Comparison of ENCODE assay signal across 11 mouse cellular contexts in genomic region chr10:96075880-96076279, GRCm38 (mm10).
DNase-seq lines count a peak whose midpoint lies in the region; TF ChIP-seq lines count a peak whose summit lies in the region.
"Had no signal": no experiment of that assay in that cellular context is flagged by ENCODE, and none has a peak within 500 bp of the region (broad histone marks: within the 10 kb centered on the region; RNA-seq: fewer than 3 reads in every experiment).

No protein-coding gene starts in this region.

- peak overlapping the region; percentile 60 for H3K4me2 ChIP-seq in myocyte (ENCODE audit: low read depth)
- H3K4me2 ChIP-seq: liver, embryonic 12.5 days had no signal

- H3K36me3 ChIP-seq in myocyte (ENCODE audit: control insufficient read depth, insufficient read depth), result no peaks in the 10 kb centered on the region
- H3K36me3 ChIP-seq: liver, embryonic 12.5 days had no signal

- DNase-seq in embryo, embryonic 10 days (ENCODE audit: low spot score), result peak; percentile 7
- no peak for DNase-seq in embryo, embryonic 9.5 days (ENCODE audit: extremely low spot score)
- peak; percentile 24 for DNase-seq in left cerebral cortex, postnatal 4 days
- DNase-seq in left cerebral cortex, postnatal 36 days (ENCODE audit: low spot score in 2 of 2), result no peak
- DNase-seq in heart, postnatal 14 days, result peak; percentile 5 to 29
- DNase-seq in cerebellum, adult 8-10 months, result no peak
- no peak for DNase-seq in urinary bladder, adult 18-20 months (ENCODE audit: low spot score in 2 of 2)
- DNase-seq: kidney, adult 11 months; spleen, adult 18-20 months had no signal

- H3K27me3 ChIP-seq in myocyte (ENCODE audit: control insufficient read depth, insufficient read depth, insufficient read length), result no peaks in the 10 kb centered on the region
- H3K27me3 ChIP-seq: liver, embryonic 12.5 days had no signal

- H3K4me3 ChIP-seq in myocyte, result no peak overlapping the region
- H3K4me3 ChIP-seq: liver, embryonic 12.5 days had no signal

- H3ac ChIP-seq in myocyte (ENCODE audit: control insufficient read depth, insufficient read length), result no peak overlapping the region

- no peaks in the 10 kb centered on the region for H3K79me2 ChIP-seq in myocyte (ENCODE audit: control insufficient read depth, insufficient read depth)

- intact Hi-C loops in left cerebral cortex, postnatal 4 days (cut with DNase I), result no loop called here
- intact Hi-C loops in left cerebral cortex, postnatal 36 days (cut with DNase I), result no loop called here
- intact Hi-C loops in heart, postnatal 14 days (cut with DNase I), result no loop called here

- TF ChIP-seq POLR2A in myocyte (IDR thresholded peaks at IDR 0.05; ENCODE audit: insufficient read length, low read depth), result no peak

TF ChIP-seq in myocyte, 11 proteins besides CTCF, POLR2A, EP300 and RAD21:
- TF ChIP-seq MYOG (IDR thresholded peaks at IDR 0.05; ENCODE audit: control insufficient read depth in 1 of 3, insufficient read depth in 1 of 3, insufficient read length in 2 of 3, low read depth in 2 of 3) (peak in 2 of 3 experiments; percentile 41 to 61), MYOD1 (IDR thresholded peaks at IDR 0.05; ENCODE audit: control insufficient read depth in 1 of 3, insufficient read length in 2 of 3, low read depth in 2 of 3) (peak; percentile 80 to 89 (median 84)), E2F4 (IDR thresholded peaks at IDR 0.05; ENCODE audit: insufficient read depth) (no peak), TCF3 (IDR thresholded peaks at IDR 0.05; ENCODE audit: insufficient read length, low read depth) (peak; percentile 2)

Comparison
In these comparisons a context has a peak if more than half of its experiments do, and no peak if none do; other contexts are left out.
1. DNase-seq: peak in embryo, embryonic 10 days (single experiment), left cerebral cortex, postnatal 4 days (single experiment) and heart, postnatal 14 days (2 of 2); none in embryo, embryonic 9.5 days (single experiment), left cerebral cortex, postnatal 36 days (0 of 2), cerebellum, adult 8-10 months (single experiment) and urinary bladder, adult 18-20 months (0 of 2).